Mouse (Mus musculus): ENCODE results near the gene Zswim7.

Zswim7 gene

GRCm38 (mm10) chr11:62251047-62251446 is 30.1 kb downstream of the Zswim7 start:
- DNase-seq: no peak

DNA sequence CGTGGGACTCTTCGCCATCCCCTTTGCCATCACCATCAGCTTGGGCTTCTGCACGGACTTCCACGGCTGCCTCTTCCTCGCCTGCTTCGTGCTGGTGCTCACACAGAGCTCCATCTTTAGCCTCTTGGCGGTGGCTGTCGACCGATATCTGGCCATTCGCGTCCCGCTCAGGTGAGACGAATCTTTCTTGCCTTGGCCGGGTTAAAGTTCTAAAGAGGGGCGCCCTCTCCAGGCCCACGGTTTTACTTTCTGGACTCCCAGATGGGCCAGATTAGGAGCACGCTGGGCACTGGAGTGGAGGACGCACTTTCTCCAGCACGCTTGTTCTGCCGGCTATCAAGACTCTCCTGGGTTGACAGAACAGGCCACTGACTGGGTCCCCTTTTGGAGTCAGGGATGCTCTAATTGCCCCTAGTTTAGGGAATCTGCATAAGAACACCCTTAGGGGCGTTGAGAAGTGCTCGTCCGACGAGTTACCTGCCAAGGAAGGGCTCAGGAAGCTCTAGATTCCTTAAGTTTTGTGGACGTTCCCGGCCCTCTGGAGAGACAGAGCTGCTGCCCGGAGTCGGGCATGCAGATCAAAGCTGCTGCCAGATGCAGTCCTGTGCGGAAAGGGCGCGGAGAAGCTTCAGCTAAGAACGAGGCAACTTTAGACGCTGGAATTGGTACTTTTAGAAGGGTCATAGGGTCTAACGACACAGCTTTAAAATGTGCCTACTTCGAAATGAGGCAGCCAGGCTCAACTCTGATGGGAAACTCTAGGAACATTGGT is 31.7 kb downstream of the Zswim7 start:
- no peak for DNase-seq

GRCm38 (mm10) chr11:62248401-62249244 is 32.6 kb downstream of the Zswim7 start, which contains the start of gene Adora2b:
Adora2b (plus strand) TSS chr11:62248984.
- DNase-seq: no peak

DNA sequence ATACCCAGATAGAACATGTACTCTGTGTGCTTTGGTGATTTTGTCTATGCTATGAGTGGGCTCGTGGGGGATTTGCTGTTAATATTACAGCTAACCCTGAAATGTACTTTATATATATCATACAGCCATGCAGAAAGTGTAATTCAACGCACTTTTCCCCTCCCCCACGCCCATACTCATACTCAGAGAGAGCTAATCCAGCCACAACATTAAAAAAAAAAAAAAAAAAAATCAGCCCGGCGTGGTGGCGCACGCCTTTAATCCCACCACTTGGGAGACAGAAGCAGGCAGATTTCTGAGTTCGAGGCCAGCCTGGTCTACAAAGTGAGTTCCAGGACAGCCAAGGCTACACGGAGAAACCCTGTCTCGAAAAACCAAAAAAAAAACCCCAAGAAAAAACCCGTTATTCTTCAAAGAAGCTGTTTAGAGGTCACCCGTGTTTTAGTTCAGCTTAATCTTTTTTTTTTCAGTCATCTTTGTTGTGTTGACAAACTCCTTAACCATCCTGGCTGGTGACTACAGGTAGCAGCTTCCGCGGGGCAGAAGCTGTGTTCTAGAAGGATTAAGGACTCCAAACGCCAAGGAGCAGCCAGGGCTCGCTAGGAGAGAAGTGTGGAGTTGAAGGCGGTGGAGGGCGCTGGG is 33.3 kb downstream of the Zswim7 start:
- DNase-seq: no peak

DNA sequence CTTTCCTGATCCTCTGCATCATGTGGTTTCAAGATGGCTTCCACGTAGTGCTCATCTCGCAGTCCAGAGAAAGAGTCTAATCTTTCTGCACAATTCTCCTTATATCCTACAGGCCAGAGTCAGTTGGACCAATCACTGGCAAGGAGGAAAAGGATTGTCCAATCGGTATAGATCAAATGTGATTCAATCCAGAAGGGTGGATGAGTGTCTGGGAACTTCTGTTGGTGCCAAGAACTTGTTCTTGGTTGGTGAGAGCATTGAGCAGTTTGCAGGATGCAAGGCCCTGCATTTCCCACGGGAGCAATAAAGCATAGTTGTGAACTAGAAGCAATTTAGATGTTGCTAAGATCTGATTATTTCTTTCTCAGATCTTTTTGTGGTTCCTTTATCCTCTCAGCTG is 36.7 kb downstream of the Zswim7 start:
- no peak for DNase-seq

DNA sequence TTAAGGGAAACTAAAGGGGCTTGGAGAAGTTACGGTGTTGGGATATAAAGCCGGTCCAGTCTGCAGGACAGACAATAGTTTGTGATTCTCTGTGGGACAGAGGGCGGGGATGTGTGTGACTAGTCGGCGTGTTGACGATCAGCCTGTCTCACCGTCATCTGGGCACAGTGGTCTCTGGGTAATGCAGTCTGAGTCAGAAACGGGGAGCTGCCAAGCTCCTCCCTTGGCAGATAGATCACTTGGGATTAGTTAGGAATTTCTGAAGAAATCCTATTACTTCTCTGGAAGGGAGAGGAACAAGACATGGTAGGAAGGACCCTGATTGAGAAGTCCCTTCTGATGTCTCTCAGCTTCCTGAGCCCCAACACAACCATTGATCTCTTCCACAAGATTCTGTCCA is 37.3 kb downstream of the Zswim7 start:
- no peak for DNase-seq

DNA sequence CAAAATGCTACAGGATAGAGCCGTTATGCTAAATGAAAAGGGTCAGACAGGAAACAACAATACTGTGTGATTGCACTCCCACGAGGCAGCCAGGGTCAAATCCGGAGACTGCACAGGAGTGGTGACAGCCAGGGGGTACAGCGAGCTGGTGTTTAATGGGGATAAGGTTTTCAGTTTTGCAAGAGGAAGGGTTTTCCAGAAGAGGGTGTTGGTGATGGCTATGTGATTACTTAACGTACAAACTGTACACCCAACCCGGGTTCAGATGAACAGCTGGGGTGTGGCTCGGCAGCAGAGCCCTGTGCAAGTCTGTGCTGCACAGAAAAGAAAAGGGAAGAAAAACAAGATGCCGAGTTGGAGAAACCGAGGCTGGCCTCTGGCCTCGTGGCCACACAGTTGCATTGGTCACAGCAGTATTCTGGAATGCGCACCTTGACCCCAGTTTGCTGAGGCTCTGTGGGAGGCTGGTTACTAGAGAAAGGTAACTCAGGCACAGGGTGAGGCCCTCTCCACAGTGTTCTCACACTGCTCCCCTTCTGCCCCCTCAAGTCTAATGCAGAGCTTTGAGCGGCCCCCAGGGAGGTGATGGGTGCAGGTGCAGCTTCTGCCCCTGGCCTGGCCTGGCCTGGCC is 40.4 kb downstream of the Zswim7 start:
- no peak for DNase-seq

- DNase-seq: no peak
Measured at GRCm38 (mm10) chr11:62224797-62225196, 56.4 kb downstream of the Zswim7 start.

- DNase-seq: no peak
Measured at GRCm38 (mm10) chr11:62223962-62224361, 57.2 kb downstream of the Zswim7 start.

DNA sequence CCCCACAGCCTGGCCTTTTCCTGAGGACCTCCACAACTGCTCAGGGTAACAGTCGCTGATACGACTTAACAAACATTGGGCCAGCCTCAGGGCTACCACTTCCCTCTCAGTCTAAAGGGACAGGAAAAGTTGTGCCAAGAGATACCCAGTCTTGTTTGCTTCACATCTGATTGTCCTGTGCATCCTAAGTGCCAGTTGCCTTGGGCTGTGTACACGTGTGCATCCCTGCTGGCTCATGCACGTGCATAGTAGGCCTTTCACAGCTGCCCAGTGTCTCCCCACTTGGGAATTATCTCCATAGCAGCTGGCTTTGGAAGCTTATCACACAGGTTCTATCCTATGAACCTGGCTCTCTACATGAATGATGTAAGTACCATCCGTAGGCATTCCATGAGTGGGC is 57.8 kb downstream of the Zswim7 start:
- DNase-seq: no peak

DNA sequence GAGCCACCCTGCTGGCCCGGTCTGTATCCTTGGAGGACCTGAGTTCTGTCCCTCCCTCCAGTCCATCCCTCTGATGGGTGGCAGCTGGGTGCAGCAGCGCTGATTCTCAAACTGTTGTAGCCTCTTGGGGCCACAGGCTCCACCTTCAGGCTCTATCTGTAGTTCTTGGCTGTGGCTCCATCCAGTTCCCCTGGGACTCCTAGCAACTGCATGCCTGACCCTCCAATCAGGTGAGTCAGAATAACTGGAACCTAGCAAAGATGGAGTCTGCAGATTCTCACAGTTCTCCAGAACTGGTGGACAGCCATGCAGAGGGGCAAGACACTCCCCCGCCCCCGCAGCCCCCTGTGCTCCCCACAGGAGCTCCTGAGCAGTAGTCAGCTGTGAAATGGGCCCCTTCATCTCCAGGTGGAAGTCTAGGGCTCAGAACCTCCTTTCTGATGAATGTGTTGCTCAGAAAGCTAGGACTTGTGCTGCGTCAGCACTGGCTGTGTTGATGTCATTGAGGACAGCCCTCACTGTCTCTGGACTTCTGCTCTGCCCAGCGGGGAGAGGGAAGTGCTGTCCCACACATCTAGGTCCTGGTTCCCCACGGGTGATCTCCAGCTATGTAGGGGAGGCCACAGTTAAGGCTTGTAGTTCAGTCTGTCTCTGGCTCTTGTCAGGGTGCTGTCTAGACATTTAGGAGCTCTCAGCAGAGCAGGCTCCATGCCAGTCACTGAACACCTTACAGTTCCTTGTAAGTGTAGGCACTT is 60.2 kb downstream of the Zswim7 start:
- DNase-seq: peak; percentile 30

DNA sequence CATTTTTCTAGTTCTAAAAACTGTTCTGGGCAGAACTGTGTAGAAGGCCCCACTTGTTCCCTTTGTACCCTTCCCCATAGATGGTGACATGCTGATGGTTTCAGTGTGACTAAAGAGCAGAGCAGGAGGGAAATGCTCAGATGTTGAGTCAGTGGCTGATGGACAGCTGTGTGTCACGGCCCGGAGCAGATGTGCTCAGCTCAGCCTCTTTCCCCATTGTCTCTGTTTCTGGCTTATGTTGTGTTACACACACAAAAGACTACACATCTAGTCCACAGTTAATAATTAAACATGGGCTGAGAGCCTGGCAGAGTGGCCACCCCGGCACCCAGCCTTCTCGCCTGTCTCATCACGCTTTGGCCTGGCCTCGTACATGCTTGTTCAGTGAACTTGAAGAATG is 63.4 kb downstream of the Zswim7 start:
- DNase-seq: no peak

All from layer of hippocampus, adult 9-11 months (tissue).